Mouse (Mus musculus) CH12.LX (cell line): ENCODE measurements around the gene Gm42417. TPM values are rescaled to one million over a fixed set of nuclear protein-coding genes. Genes with fewer than 3 reads are reported as not detected.

Source experiments
- DNase-seq: peaks from one replicate; pipeline ENCODE4 v3.0.0-alpha.2; 2013; ENCODE audit errors: extremely low read depth
- H3K27ac ChIP-seq: 2 replicates; pipeline ENCODE4 v1.5.1; 2012; ENCODE audit warnings: low read depth, mild to moderate bottlenecking, control low read depth, moderate library complexity; ENCODE audit not compliant: insufficient read depth
- H3K27me3 ChIP-seq: replicated peaks from 2 replicates; pipeline ENCODE3; 2012; ENCODE audit warnings: inconsistent platforms
- H3K36me3 ChIP-seq, 2 experiments: replicated peaks in 1 of 2; 2 replicates each; pipeline versions ENCODE3 to v1.6.1; 2012; ENCODE audit warnings: inconsistent platforms in 1 of 2, low read length in 1 of 2, mild to moderate bottlenecking in 1 of 2, mixed read lengths in 1 of 2, moderate library complexity in 1 of 2; ENCODE audit not compliant: control insufficient read depth in 1 of 2, insufficient read depth in 1 of 2
- H3K4me1 ChIP-seq, 2 experiments: 2 replicates each; pipeline ENCODE4 v1.6.1; 2012; ENCODE audit warnings: inconsistent platforms in 1 of 2, moderate library complexity in 1 of 2; ENCODE audit not compliant: insufficient read depth in 2 of 2, control insufficient read depth in 1 of 2
- H3K4me2 ChIP-seq: 2 replicates; pipeline ENCODE4 v1.6.1; 2012; ENCODE audit warnings: low read depth, mild to moderate bottlenecking, control low read depth; ENCODE audit not compliant: poor library complexity, insufficient read depth, severe bottlenecking
- H3K4me3 ChIP-seq, 3 experiments: fragments of 150-350 bp in 1 of 3; sonication (generic) in 1 of 3; replicated peaks in 1 of 3; 2 replicates each; pipeline versions ENCODE3 to v1.5.1; 2011 to 2012; ENCODE audit warnings: low read depth in 2 of 3, low read length in 2 of 3, mild to moderate bottlenecking in 2 of 3, moderate library complexity in 2 of 3, control low read depth in 1 of 3, improper control_type of control experiment in 1 of 3, inconsistent platforms in 1 of 3, mixed read lengths in 1 of 3; ENCODE audit not compliant: poor library complexity in 1 of 3
- H3K79me2 ChIP-seq: replicated peaks from 2 replicates; pipeline ENCODE4 v1.6.1; 2012; ENCODE audit warnings: mild to moderate bottlenecking, moderate library complexity; ENCODE audit not compliant: control insufficient read depth, poor library complexity, insufficient read depth, severe bottlenecking; ENCODE audit errors: extremely low read depth
- H3K9ac ChIP-seq: 2 replicates; pipeline ENCODE4 v1.6.1; 2012; ENCODE audit warnings: low read depth, mild to moderate bottlenecking, control low read depth, moderate library complexity; ENCODE audit not compliant: insufficient read depth
- H3K9me3 ChIP-seq: replicated peaks from 2 replicates; pipeline ENCODE3; 2012; ENCODE audit warnings: low read length, inconsistent platforms, mixed read lengths
- BHLHE40 ChIP-seq: IDR thresholded peaks from 2 replicates; pipeline ENCODE4 v1.6.1; 2011; ENCODE audit warnings: mild to moderate bottlenecking, low read depth, low read length, improper control_type of control experiment
- E2F4 ChIP-seq: IDR thresholded peaks from 2 replicates; pipeline ENCODE4 v1.6.1; 2011; ENCODE audit warnings: low read depth, low read length, improper control_type of control experiment; ENCODE audit not compliant: insufficient replicate concordance
- ELF1 ChIP-seq: IDR thresholded peaks from 2 replicates; pipeline ENCODE4 v1.6.1; 2014; ENCODE audit warnings: low read depth, mild to moderate bottlenecking, inconsistent platforms, low read length, improper control_type of control experiment
- EP300 ChIP-seq: IDR thresholded peaks from 2 replicates; pipeline ENCODE4 v1.6.1; 2011; ENCODE audit warnings: low read length, improper control_type of control experiment
- GABPA ChIP-seq: IDR thresholded peaks from 2 replicates; pipeline ENCODE4 v1.6.1; 2012; ENCODE audit warnings: low read depth, low read length, improper control_type of control experiment, inconsistent platforms; ENCODE audit not compliant: insufficient replicate concordance
- HCFC1 ChIP-seq: IDR thresholded peaks from 2 replicates; pipeline ENCODE4 v1.6.1; 2012; ENCODE audit warnings: low read depth, mild to moderate bottlenecking, inconsistent platforms, low read length, improper control_type of control experiment
- IRF4 ChIP-seq: IDR thresholded peaks from 2 replicates; pipeline ENCODE4 v1.6.1; 2014; ENCODE audit warnings: low read depth, mild to moderate bottlenecking, inconsistent platforms, low read length, improper control_type of control experiment
- JUN ChIP-seq: IDR thresholded peaks from 2 replicates; pipeline ENCODE4 v1.6.1; 2011; ENCODE audit warnings: low read depth, mild to moderate bottlenecking, low read length, improper control_type of control experiment, moderate library complexity; ENCODE audit not compliant: insufficient read depth
- KAT2A ChIP-seq: IDR thresholded peaks from 2 replicates; pipeline ENCODE4 v1.6.1; 2012; ENCODE audit warnings: low read length, improper control_type of control experiment, inconsistent platforms; ENCODE audit not compliant: insufficient replicate concordance
- MAX ChIP-seq: IDR thresholded peaks from 2 replicates; pipeline ENCODE4 v1.6.1; 2011; ENCODE audit warnings: low read length, improper control_type of control experiment
- MAZ ChIP-seq: IDR thresholded peaks from 2 replicates; pipeline ENCODE4 v1.6.1; 2012; ENCODE audit warnings: low read depth, mild to moderate bottlenecking, inconsistent platforms, low read length, improper control_type of control experiment, moderate library complexity
- MEF2A ChIP-seq: IDR thresholded peaks from 2 replicates; pipeline ENCODE4 v1.6.1; 2014; ENCODE audit warnings: low read depth, mild to moderate bottlenecking, inconsistent platforms, low read length, improper control_type of control experiment, borderline replicate concordance
- MXI1 ChIP-seq: IDR thresholded peaks from 2 replicates; pipeline ENCODE4 v1.6.1; 2011; ENCODE audit warnings: mild to moderate bottlenecking, low read depth, low read length, improper control_type of control experiment
- NELFE ChIP-seq: IDR thresholded peaks from 2 replicates; pipeline ENCODE4 v1.6.1; 2011; ENCODE audit warnings: low read depth, low read length, improper control_type of control experiment
- PAX5 ChIP-seq: IDR thresholded peaks from 2 replicates; pipeline ENCODE4 v1.6.1; 2012; ENCODE audit warnings: low read length, inconsistent platforms, mixed read lengths
- POLR2A ChIP-seq: IDR thresholded peaks from 2 replicates; pipeline ENCODE4 v1.6.1; 2011; ENCODE audit warnings: low read depth, mild to moderate bottlenecking, improper control_type of control experiment, low read length
- RCOR1 ChIP-seq: conservative IDR thresholded peaks from 2 replicates; pipeline ENCODE4 v1.6.1; 2012; ENCODE audit warnings: low read depth, mild to moderate bottlenecking, inconsistent platforms, low read length, improper control_type of control experiment
- SIN3A ChIP-seq: IDR thresholded peaks from 2 replicates; pipeline ENCODE4 v1.6.1; 2012; ENCODE audit warnings: low read length, improper control_type of control experiment, inconsistent platforms
- SMC3 ChIP-seq: IDR thresholded peaks from 2 replicates; pipeline ENCODE4 v1.6.1; 2011; ENCODE audit warnings: low read depth, low read length, improper control_type of control experiment
- TBP ChIP-seq: conservative IDR thresholded peaks from 2 replicates; pipeline ENCODE4 v1.6.1; 2011; ENCODE audit warnings: low read depth, low read length, improper control_type of control experiment
- TCF12 ChIP-seq: IDR thresholded peaks from 2 replicates; pipeline ENCODE4 v1.6.1; 2014; ENCODE audit warnings: low read depth, mild to moderate bottlenecking, inconsistent platforms, low read length, improper control_type of control experiment
- USF1 ChIP-seq: IDR thresholded peaks from 2 replicates; pipeline ENCODE4 v1.6.1; 2014; ENCODE audit warnings: low read depth, mild to moderate bottlenecking, inconsistent platforms, low read length, improper control_type of control experiment
- ZC3H11A ChIP-seq: IDR thresholded peaks from 2 replicates; pipeline ENCODE4 v1.6.1; 2012; ENCODE audit warnings: low read depth, mild to moderate bottlenecking, inconsistent platforms, low read length, improper control_type of control experiment
- dilution Hi-C: fragments of 300-500 bp; cut with MboI; formaldehyde crosslinking; loops from 2 replicates; pipeline ENCODE4 v1.14.3; 2020; ENCODE audit warnings: low sequenced_read_pairs; ENCODE audit not compliant: extremely low pct_unique_long_range_greater_than_20kb, extremely low pct_ligation_motif_present
- in situ Hi-C: fragments of 300-500 bp; cut with MboI; formaldehyde crosslinking; loops from 3 replicates; pipeline ENCODE4 v1.14.3; 2019; ENCODE audit warnings: low sequenced_read_pairs, low pct_ligation_motif_present, low pct_unique_long_range_greater_than_20kb, mixed read lengths
- polyA plus RNA-seq: library from polyadenylated mRNA; unstranded; fragments of >175 nt; gene quantifications from 2 replicates; pipeline ENCODE4 v1.2.1, GENCODE M21; 2012; ENCODE audit warnings: low read depth; ENCODE audit not compliant: insufficient read length
- total RNA-seq, 2 experiments: library from RNA; depleted of rRNA; stranded (reverse); fragments of 300-350 nt in 1 of 2; fragments of >200 nt in 1 of 2; gene quantifications; 2 replicates each; pipeline ENCODE4 v1.2.3; 2012 to 2014

The Gm42417 gene
- total and polyA plus RNA-seq, 3 experiments, result 0.08 to 3.9 TPM; not detected in 1

DNA sequence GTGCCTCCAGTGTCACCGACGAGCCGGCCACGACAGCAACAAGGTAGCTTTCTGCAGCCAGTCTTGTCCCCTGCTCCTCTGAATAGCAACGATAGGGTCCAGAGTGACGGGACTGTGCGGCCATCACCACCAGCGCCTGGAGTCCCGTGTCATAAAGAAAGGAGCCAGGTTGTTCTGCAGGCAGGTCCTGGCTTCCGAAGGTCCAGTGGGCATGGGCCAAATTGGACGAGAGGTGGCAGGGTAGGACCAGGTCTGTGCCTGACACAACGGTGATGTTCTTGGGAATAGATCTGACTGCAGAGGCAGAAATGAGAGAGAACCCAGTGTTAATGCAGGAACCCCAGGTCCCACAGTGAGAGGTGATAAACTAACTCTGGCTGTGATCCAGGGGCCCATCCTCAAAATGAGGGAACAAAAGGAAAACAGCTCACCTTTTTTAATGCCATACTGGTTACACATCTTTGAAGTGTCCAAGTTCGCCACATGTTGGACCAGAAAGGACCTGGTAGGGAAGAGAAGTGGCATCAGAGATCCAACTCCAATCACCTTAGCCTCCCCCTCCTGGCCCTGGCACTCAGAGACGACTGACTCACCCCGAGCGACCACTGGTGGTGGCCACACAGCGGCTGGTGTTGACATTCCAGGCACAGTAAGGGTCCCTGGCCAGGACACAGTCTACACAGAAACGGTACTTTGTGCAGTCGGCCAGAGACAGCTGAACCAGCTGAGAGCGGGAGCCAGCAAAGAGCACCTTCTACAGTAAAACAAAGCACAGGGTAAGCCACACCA is 11.0 kb upstream of the Gm42417 start:
- peaks cover 5 to 13% of the 10 kb centered on the region in 2 experiments for H3K4me1 ChIP-seq
- no peak for TF ChIP-seq GABPA
- TF ChIP-seq SMC3, result no peak
- no peak for TF ChIP-seq TCF12
- no peak for TF ChIP-seq MEF2A
- TF ChIP-seq PAX5, result no peak
- TF ChIP-seq ELF1, result no peak
- TF ChIP-seq E2F4, result no peak
- no peak for TF ChIP-seq MAX
- TF ChIP-seq ZC3H11A, result no peak
- TF ChIP-seq NELFE, result no peak
- TF ChIP-seq HCFC1, result no peak
- no peak for TF ChIP-seq SIN3A
- no peak for TF ChIP-seq JUN
- no peak for TF ChIP-seq EP300
- no peak for TF ChIP-seq MAZ
- TF ChIP-seq BHLHE40, result no peak
- no peak for TF ChIP-seq TBP
- TF ChIP-seq MXI1, result no peak
- TF ChIP-seq KAT2A, result no peak
- no peak for TF ChIP-seq POLR2A
- H3K27ac ChIP-seq, result no peak overlapping the region
- H3K4me2 ChIP-seq, result no peak overlapping the region
- H3K27me3 ChIP-seq, result no peaks in the 10 kb centered on the region
- DNase-seq, result no peak
- no peak overlapping the region for H3K4me3 ChIP-seq
- in situ Hi-C loops, result no loop called here
- H3K79me2 ChIP-seq, result no peaks in the 10 kb centered on the region
- peaks cover 26 to 43% of the 10 kb centered on the region in 2 experiments for H3K36me3 ChIP-seq
- dilution Hi-C loops, result no loop called here
- no peaks in the 10 kb centered on the region for H3K9me3 ChIP-seq
- H3K9ac ChIP-seq, result no peak overlapping the region

DNA sequence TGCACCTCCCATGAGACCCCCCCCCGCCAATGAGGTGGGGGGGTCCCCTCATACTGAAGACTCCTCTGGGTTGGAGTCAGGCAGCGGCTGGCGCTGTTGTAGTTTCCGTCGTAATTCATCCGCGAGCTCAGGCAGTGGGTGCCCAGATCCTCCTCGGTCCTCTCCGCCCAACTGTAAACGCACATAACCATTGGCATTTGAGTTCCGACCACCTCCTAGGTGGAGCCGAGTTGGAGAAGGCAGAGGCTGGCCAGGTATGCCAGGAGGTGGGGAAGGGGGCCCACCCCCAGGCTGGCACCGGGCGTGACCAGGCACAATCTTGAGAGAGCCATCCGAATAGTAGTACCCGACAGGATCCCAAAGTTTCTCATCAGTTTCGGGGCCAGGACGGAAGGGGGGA is 10.3 kb upstream of the Gm42417 start:
- no peaks in the 10 kb centered on the region for H3K79me2 ChIP-seq
- H3K27ac ChIP-seq, result no peak overlapping the region
- no peak for DNase-seq
- peaks cover 26 to 45% of the 10 kb centered on the region in 2 experiments for H3K36me3 ChIP-seq
- dilution Hi-C loops, result no loop called here
- no peak for TF ChIP-seq E2F4
- TF ChIP-seq RCOR1, result no peak
- no peak for TF ChIP-seq ELF1
- no peak for TF ChIP-seq SMC3
- no peak for TF ChIP-seq USF1
- no peak for TF ChIP-seq IRF4
- in situ Hi-C loops, result no loop called here
- H3K4me1 ChIP-seq, result peaks cover 2 to 10% of the 10 kb centered on the region in 2 experiments; a peak in 3 of 4 replicates
- no peak overlapping the region for H3K4me2 ChIP-seq
- H3K9me3 ChIP-seq, result no peaks in the 10 kb centered on the region
- H3K9ac ChIP-seq, result no peak overlapping the region
- H3K4me3 ChIP-seq, result no peak overlapping the region
- H3K27me3 ChIP-seq, result no peaks in the 10 kb centered on the region
